Mouse (Mus musculus) kidney, postnatal 10 days (tissue): ENCODE data around the gene Prdm5.

Experiments
- DNase-seq: peaks from one replicate; pipeline ENCODE4 v3.0.0; 2021; ENCODE audit warnings: mixed read lengths

Prdm5 gene

DNA sequence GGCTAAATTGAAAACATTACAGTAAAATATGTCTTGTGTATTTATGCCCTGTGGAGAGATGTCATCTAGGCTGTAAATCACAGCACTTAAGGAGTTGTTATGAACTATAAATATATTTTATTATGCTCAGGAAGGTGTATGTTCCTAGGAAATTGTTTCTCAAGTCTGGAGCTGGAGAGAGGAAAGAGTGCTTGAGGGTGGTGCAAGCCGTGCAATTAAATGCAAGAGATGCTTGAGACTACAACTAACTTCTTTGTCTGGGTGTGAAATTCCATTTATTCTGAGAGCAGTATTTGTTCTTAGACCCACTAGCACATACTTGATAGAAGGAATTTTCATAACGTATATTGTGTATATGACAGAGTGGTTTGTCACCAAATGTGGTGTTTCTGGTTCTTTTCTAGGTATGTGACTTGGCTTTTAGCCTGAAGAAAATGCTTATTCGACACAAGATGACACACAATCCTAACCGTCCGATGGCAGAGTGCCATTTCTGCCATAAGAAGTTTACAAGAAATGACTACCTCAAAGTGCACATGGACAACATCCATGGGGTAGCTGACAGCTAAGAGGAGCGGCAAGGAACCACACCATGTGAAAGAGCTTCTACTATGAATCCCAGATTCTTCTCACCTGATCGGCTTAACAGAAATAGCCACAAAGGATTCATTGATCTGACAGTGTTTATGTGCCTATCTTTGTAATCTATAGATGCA lies 156.9 kb downstream of the Prdm5 start:
- no peak for DNase-seq

DNA sequence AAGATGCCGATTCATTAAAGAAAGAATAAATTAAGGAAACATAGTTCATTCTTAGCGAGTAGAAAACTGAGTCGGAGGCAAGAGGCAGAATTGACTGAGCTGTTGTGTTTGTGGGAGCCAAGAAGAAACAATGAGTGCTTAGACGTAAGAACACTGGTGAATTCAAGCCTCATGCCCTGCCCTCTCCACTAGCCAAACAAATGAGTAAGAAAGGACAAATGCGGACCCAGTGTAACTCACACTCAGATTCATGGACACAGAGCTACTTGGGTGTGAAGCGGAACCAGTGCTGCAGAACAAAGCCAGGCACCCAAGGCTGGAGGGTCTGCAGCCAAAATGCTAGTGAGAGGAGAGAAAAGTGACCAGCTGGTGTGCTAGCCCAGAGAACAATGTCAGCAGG lies 171.7 kb downstream of the Prdm5 start:
- DNase-seq, result no peak

DNA sequence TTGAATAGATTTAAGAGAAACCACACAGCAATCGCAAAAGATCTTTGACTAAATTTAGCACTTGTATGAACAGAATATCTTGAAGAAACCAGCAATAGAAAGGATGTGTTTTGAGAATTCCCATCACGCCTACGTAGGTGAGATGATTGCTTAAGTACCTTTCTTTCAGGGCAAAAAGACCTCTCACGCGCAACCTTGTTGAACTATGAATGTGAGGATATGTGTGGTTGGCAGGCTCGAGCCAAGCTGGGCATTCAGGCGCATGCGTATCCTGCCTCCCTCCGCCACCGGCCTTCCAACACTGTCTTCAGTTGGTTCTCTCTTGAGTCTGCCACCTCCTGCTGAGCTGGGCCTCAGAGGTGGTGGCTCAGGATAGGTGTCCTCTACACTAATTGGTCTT lies 173.5 kb downstream of the Prdm5 start, which contains the start of gene 4930544G11Rik:
TSS of gene 4930544G11Rik (plus strand) at position 301 of the 400 bp plus-strand sequence.
- DNase-seq, result no peak

DNA sequence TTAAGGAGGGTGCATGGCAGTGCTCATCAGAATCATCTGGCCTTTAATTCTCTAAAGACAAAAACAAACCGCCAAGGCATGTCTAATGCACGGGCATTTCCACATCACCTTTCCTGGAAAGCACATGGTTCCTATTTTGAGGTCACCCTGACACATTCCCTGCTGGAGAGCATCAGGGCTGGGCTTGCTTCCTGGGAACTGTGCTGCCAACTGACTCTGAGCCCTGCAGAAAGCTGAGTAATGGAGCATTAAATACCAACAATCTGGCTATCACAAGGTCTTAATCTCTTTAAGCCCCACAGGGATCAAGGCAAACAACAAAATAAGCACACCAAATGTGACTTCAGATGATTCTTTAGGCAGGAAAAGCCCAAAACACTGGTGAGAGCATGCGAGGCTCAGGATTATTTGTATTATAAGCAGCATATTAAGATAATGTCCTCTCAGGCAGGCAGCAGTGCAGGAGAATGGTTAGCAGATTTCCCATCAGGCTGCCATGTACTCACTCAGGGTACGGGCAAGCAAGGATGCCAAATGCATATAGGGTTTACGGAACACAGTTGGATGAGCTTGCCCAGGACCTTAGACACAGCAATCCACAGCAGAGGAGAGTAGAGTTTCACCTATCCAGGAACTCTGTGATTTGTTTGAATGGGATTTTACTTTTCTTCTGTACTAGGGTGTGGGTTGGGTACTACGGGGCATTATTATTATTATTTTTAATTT lies 190.8 kb downstream of the Prdm5 start:
- no peak for DNase-seq

DNA sequence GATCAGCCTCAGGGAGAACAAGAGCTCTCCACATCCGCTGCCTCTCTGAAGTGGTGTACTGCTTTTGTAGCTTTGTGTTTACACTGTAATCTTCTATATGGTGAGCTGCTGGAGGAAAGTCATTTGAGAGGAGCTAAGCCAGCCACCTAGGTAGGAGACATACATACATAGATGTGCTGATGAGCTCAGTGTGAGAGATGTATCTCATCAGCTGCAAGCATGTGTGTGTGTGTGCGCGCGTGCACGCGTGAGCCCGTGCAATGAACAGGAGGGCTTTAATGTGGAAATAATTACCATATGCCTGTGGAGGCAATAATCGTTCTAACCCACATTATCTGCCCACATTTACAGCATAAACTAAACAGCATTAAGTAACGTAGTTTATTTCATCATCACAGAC lies 191.6 kb downstream of the Prdm5 start:
- DNase-seq, result no peak
